Mouse (Mus musculus) thymus, adult 2 months (tissue): Measurements from ENCODE around the gene Ubash3a. TPM values are rescaled to one million over a fixed set of nuclear protein-coding genes. Genes with fewer than 3 reads are reported as not detected.

Experiments
- DNase-seq: peaks from one replicate; pipeline ENCODE4 v3.0.0; 2021
- H3K27ac ChIP-seq: fragments of 200-500 bp; 2 replicates; pipeline ENCODE4 v1.5.1; 2012; ENCODE audit warnings: low read length, control low read depth; ENCODE audit not compliant: control insufficient read depth, insufficient read depth
- H3K27me3 ChIP-seq: fragments of 200-500 bp; 2 replicates; pipeline ENCODE4 v1.6.1; 2012; ENCODE audit warnings: mild to moderate bottlenecking, low read length, moderate library complexity, mixed read lengths; ENCODE audit not compliant: control insufficient read depth, insufficient read depth
- H3K36me3 ChIP-seq: fragments of 200-500 bp; 2 replicates; pipeline ENCODE4 v1.6.1; 2012; ENCODE audit warnings: mild to moderate bottlenecking, low read length, moderate library complexity; ENCODE audit not compliant: control insufficient read depth, insufficient read depth
- H3K4me1 ChIP-seq: fragments of 200-500 bp; replicated peaks from 2 replicates; pipeline ENCODE4 v1.6.1; 2012; ENCODE audit warnings: low read length; ENCODE audit not compliant: control insufficient read depth, insufficient read depth
- H3K4me3 ChIP-seq: fragments of 200-500 bp; 2 replicates; pipeline ENCODE4 v1.5.1; 2012; ENCODE audit warnings: mild to moderate bottlenecking, low read length, control low read depth, moderate library complexity; ENCODE audit not compliant: control insufficient read depth, insufficient read depth
- CTCF ChIP-seq: fragments of 200-500 bp; IDR thresholded peaks from 2 replicates; pipeline ENCODE4 v1.5.1; 2012; ENCODE audit warnings: mild to moderate bottlenecking, control low read depth, low read length, moderate library complexity, borderline replicate concordance; ENCODE audit not compliant: control insufficient read depth, poor library complexity, insufficient read depth; ENCODE audit errors: extremely low read depth
- POLR2A ChIP-seq: fragments of 200-500 bp; IDR thresholded peaks from 2 replicates; pipeline ENCODE4 v1.6.1; 2012; ENCODE audit warnings: mild to moderate bottlenecking, low read length, control low read depth, moderate library complexity; ENCODE audit not compliant: control insufficient read depth, poor library complexity, insufficient read depth; ENCODE audit errors: extremely low read depth
- WGBS: fragments of 180-500 bp; shearing (Covaris S2); methylation state at CpG from one replicate; pipeline ENCODE4 v1.1.7; 2018; 5-methylcytosine and 5-hydroxymethylcytosine counted together
- polyA plus RNA-seq: library from polyadenylated mRNA; depleted of rRNA; stranded (reverse); fragments of >200 nt; gene quantifications from 2 replicates; pipeline ENCODE4 v1.2.3, GENCODE M21; 2012

The Ubash3a gene
- polyA plus RNA-seq, 1 experiment = 95.5 TPM

DNA sequence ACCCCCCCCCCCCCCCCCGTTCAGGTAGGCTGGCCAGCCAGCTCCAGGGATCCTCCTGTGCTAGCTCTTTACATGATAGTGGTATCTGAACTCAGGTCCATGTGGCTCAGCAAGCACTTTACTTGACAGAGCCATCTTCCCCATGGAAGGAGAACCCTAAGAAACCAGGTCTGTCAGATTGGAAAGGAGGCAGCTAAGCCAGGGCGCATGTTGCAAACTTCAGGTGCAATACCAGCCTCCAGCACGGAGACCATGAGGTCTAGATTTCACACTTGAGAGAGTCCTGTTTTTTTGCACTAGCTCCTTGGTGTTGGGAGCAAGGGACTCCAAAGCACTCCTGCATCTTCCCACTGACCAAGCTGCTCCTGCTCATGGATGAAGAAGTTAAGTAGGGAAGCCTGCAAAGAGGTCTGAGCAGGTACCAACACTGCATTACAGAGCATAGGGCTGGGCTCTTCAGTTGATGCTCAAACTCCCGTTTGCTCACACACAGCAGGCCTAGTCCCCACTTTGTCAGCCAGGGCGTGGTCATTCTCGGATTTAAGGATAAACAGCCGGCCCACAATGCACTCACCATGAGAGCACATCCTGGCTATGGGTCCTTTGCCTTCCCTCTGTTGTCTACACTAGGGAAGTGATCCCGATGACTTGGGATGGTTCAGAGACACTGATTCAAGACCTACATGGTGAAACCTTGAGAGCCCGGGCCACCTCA lies 68.7 kb downstream of the Ubash3a start:
- Histone ChIP-seq H3K36me3 (no peaks in the 10 kb centered on the region), H3K27me3 (no peaks in the 10 kb centered on the region), H3K27ac (no peak overlapping the region), H3K4me3 (no peak overlapping the region), H3K4me1 (peaks cover 22% of the 10 kb centered on the region)
- TF ChIP-seq POLR2A = no peak
- no peak for TF ChIP-seq CTCF
- DNase-seq = no peak
- 68% methylated on average over 9 of the region's 9 CpGs for WGBS

DNA sequence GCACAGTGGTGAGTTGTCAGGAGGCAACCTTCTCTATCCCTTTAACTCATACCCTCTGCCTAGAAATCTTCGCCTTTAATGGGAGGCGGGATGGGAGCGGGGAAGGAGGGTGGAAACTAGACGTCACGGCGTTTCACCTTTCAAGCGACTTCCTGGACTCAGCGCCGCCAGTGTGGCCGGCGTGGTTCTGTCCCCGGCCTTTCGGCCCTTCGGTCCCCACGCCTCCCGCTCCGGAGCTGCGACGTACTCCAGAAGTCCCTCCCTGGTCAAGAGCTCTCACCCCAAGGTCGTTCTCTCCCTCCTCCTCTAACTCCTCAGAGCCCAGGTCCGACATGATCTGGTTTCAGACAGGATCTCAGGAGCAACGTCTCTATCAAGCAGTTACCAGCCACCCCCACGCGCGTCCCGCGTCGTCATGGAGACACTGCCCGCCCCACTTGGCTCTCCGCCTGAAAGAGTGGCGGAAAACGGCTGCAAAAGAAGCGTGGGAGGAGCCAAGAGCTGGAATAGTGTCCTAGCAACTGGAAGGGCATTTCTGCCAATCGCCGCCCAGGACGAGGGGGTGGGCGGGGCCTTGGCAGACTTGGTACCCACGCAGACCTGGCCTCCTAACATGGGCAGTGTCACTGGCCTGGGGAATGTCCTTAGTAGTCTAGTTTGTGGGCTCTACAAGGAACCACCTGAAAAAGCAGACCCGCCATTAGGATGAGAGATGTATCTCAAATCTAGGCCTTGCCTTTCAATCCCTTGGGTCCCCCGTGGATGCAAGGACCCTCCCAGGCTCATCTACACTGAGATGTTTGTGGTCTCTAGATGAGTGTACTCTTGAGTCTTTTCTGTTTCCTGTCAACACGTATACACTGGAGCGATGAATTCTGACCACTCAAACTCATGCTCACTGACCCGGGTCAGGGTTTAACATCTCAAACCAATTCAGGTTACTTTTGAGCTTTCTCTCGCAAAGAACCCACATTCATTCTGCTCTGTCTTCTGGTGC lies 69.5 kb downstream of the Ubash3a start, which contains the start of gene Rsph1:
Gene Rsph1 (minus strand): TSS at position 462 of the 997 bp plus-strand sequence.
- Histone ChIP-seq H3K27me3 (no peaks in the 10 kb centered on the region), H3K27ac (no peak within 1 kb of the TSS), H3K4me1 (peaks cover 22% of the 10 kb centered on the region), H3K4me3 (peak within 1 kb of the TSS; percentile 30), H3K36me3 (no peaks in the 10 kb centered on the region)
- peak; percentile 97 for DNase-seq
- WGBS = 17% methylated on average over 44 of the region's 44 CpGs
- peak; percentile 41; the same call in 1 of the 2 replicates for TF ChIP-seq CTCF
- TF ChIP-seq POLR2A = no peak

DNA sequence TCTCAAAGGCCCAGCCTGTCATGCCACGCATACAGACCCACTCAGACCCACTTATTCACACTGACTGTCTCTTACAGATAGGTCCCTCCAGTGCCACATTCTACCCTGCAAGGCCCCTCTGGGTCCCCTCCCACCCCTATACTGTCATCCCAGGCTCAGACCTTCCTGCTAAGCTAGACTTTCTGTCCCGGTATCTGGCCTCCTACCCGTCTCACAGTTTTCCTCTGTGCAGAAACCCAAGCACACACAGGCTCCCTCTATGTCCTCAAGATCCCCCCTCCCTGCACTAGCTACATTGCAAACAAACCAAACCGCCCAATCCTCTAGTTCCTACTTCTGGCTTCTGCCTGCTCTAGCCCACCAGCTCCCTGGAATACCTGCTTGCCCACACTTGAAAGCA lies 70.3 kb downstream of the Ubash3a start:
- Histone ChIP-seq H3K36me3 (no peaks in the 10 kb centered on the region), H3K27ac (no peak overlapping the region), H3K4me3 (no peak overlapping the region), H3K4me1 (peaks cover 22% of the 10 kb centered on the region), H3K27me3 (no peaks in the 10 kb centered on the region)
- no peak for DNase-seq
- 97% methylated on average over 4 of the region's 4 CpGs for WGBS
- TF ChIP-seq POLR2A = no peak
- TF ChIP-seq CTCF = no peak

DNA sequence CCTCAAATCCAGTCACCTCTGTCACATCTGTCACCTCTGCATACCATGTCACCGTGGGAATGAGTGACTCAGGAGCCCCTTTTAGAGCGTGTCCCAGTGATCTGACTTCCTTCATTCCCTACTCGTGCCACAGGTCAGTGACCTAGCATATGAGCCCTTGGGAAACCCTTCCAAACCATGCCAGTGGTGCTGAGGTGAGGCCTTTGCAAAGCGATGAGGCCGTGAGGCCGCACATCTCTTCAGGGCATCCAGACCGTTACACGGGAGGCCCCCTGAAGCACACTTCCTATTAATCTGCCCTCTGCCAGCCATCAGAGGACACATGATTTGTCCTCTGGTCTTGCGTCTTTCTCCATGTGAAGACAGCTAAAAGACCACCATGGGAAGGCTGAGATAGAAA lies 71.9 kb downstream of the Ubash3a start:
- no peaks in the 10 kb centered on the region for H3K27me3 ChIP-seq
- H3K4me1 ChIP-seq = peaks cover 22% of the 10 kb centered on the region
- no peak for DNase-seq
- no peak overlapping the region for H3K27ac ChIP-seq
- 94% methylated on average over 9 of the region's 9 CpGs for WGBS
- H3K36me3 ChIP-seq = no peaks in the 10 kb centered on the region
- H3K4me3 ChIP-seq = no peak overlapping the region
- TF ChIP-seq CTCF (no peak), POLR2A (no peak)

DNA sequence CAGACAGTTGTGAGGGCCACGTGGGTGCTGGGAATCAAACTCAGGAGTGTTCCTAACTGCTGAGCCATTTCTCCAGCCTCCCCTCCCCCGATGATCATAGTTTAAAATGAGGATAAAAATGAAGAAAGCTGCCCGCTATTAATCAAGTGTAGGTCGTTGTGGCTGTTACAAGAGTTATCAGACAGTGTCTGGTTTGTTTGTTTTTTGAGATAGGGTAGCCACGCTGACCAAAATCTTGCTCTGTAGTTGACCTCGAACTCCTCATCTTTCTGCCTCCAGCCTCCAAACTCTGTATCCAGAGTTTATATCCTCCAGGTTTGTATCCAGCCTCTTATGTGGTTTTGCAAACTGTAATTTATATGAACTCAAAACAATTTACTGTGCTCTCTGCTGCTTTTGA lies 72.6 kb downstream of the Ubash3a start:
- Histone ChIP-seq H3K27ac (no peak overlapping the region), H3K36me3 (no peaks in the 10 kb centered on the region), H3K27me3 (no peaks in the 10 kb centered on the region), H3K4me1 (peaks cover 18% of the 10 kb centered on the region), H3K4me3 (no peak overlapping the region)
- 74% methylated on average over 6 of the region's 6 CpGs for WGBS
- no peak for DNase-seq
- no peak for TF ChIP-seq CTCF
- TF ChIP-seq POLR2A = no peak

DNA sequence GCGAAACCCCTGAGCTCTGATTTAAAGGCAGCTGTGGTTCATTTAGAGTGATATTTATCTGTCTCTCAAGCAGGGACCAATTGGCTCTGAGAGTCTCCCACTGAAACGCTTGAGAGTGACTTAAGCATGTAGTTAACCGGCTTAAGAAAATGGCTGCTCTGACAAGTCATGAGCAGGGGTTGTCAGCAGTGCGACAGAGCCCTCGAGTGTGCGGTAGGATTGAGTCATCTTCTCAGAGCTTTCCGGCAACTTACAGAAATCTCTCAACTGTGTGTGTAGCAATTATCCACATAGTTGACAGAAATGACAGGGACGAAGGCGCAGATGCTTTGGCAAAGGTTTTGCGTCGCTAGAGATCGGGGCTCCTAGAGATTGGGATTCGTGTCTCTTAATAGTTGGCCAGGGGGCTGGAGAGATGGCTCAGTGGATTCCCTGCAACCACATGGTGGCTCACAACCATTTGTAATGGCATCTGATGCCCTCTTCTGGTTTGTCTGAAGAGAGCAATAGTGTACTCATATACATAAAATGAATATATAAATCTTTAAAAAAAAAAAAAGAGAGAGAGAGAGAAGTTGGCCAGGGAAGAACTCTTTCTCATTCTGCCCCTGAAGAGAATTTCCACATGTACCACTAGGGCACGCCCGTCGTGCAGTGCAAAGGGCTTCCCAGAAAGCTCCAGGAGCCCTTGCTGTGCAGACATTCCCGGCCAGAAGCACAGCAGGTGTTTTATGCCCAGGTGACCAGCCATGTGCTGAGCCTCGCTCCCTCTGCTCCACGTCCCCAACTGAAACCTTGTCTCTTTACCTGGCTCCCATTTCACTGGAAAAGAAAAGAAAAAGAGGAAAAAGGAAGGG lies 74.4 kb downstream of the Ubash3a start:
- Histone ChIP-seq H3K4me1 (peaks cover 7% of the 10 kb centered on the region), H3K4me3 (no peak overlapping the region), H3K27me3 (no peaks in the 10 kb centered on the region), H3K36me3 (no peaks in the 10 kb centered on the region), H3K27ac (no peak overlapping the region)
- TF ChIP-seq CTCF = no peak
- no peak for TF ChIP-seq POLR2A
- WGBS = 73% methylated on average over 19 of the region's 19 CpGs
- no peak for DNase-seq
